Mouse (Mus musculus) lung, adult 2 months (tissue): ENCODE results near the gene Ap1s3. TPM values are rescaled to one million over a fixed set of nuclear protein-coding genes. Genes with fewer than 3 reads are reported as not detected.

ENCODE experiments used
- DNase-seq: peaks from one replicate; pipeline ENCODE4 v3.0.0; 2022
- H3K4me1 ChIP-seq: fragments of 200-500 bp; 2 replicates; pipeline ENCODE4 v1.6.1; 2011; ENCODE audit warnings: low read length; ENCODE audit not compliant: control insufficient read depth, insufficient read depth
- H3K4me3 ChIP-seq: fragments of 200-500 bp; replicated peaks from 2 replicates; pipeline ENCODE3; 2011; ENCODE audit warnings: low read depth, mild to moderate bottlenecking, control low read depth, low read length; ENCODE audit errors: extremely low read depth
- CTCF ChIP-seq: fragments of 200-500 bp; IDR thresholded peaks from 2 replicates; pipeline ENCODE4 v1.5.1; 2011; ENCODE audit warnings: mild to moderate bottlenecking, low read length, control low read depth; ENCODE audit not compliant: insufficient read depth
- POLR2A ChIP-seq: fragments of 200-500 bp; IDR thresholded peaks from 2 replicates; pipeline ENCODE4 v1.6.1; 2011; ENCODE audit warnings: low read depth, mild to moderate bottlenecking, control low read depth, low read length, borderline replicate concordance; ENCODE audit errors: extremely low read depth
- WGBS: fragments of 180-500 bp; shearing (Covaris S2); methylation state at CpG from one replicate; pipeline ENCODE4 v1.1.7; 2018; 5-methylcytosine and 5-hydroxymethylcytosine counted together
- polyA plus RNA-seq: library from polyadenylated mRNA; depleted of rRNA; stranded (reverse); fragments of >200 nt; gene quantifications from 2 replicates; pipeline ENCODE4 v1.2.3, GENCODE M21; 2012

The Ap1s3 gene
- polyA plus RNA-seq, 1 experiment: 36.1 TPM

DNA sequence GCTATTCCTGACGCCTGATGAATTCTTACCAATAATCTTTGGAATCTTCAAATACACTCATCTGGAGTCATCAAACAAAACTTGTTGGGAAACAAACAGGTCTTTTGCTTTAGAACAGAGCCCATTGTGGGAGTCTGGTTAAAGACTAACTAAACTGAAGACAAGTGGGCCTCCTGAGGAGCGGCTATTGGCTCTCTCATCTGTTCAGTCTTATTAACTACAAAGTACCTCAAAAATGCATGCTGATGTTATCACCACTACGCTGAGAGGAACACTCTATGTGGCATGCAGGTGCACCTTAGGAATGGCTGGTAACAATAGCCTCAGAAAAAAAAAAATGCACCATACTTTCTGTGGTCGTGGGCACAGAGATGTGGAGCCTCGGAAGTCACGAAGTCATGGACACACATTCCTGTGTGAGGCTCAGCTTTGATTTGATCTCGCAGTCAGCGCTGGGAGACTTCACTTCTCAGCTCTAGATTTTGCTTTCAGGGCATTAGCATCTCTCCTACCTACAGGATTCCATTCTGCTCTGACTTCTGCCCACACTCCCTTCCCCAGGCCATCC lies 6.4 kb upstream of the Ap1s3 start:
- Histone ChIP-seq H3K4me3 (no peak overlapping the region), H3K4me1 (no peaks in the 10 kb centered on the region)
- 70% methylated on average over 8 of the region's 8 CpGs for WGBS
- no peak for DNase-seq
- TF ChIP-seq POLR2A (no peak), CTCF (no peak)

DNA sequence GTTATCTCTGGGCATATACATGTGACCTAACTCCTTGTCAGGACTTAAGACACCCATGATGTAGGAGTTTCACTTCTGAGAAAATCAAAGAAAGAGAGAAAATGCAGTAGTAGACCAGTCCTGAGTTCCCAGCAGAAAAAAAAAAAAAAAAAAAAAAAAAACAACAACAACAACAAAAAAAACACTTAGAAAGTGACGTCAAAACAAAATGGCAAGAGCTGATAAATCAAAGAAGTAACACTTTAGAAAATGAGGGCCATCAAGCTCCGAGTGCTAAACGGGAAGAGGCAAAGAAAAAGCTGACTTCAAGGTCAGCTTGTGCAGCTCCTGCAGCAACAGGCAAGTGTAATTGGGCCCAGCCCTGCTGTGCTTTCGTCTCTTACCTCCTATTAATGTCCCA lies 3.9 kb upstream of the Ap1s3 start:
- WGBS: 63% methylated on average over 4 of the region's 4 CpGs
- no peak for TF ChIP-seq CTCF
- TF ChIP-seq POLR2A: no peak
- no peak overlapping the region for H3K4me3 ChIP-seq
- H3K4me1 ChIP-seq: no peaks in the 10 kb centered on the region
- no peak for DNase-seq

DNA sequence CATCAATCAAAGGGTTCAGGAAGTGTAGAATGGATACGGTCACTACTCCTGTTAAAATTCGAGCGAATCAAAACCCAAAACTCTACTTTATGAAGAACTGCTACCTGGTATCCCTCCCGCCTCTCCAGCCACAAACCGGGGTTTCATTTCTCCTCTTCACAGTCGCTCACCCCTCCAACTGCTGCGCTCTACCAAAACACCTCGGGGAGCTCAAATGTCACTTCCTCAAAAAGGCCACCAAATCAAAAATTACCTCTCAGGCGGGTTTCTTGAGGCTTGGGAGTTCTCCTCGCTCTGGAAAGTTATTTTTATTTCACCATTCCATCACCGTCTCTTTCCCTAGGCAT lies 603 bp downstream of the Ap1s3 start:
- no peak for TF ChIP-seq CTCF
- no peak for TF ChIP-seq POLR2A
- no peak for DNase-seq

DNA sequence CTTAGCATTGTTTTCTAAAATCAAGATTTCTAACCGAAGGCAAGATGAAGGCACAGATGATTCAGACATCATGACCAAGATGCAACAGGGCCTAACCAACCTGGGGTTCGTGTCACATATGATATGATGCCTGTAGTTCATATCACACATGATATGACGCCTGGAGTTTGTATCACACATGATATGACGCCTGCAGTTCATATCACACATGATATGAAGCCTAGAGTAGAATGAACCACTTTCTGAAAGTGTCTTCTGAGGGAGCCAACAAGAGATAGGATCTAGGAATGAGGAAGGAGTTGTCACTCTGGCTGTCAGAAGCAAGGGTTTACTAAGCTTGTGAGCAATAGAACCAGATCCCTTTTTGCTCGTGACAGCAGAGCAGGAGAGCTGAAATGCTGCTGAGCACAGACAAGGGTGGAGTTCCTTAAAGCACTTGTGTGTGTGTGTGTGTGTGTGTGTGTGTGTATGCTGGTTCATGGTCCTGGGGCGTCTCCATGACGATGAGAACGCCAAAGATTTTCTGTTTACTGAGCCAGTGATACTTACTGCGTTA lies 2.3 kb downstream of the Ap1s3 start:
- no peak for DNase-seq
- Histone ChIP-seq H3K4me3 (no peak overlapping the region), H3K4me1 (no peaks in the 10 kb centered on the region; the same call in 1 of the 2 replicates)
- TF ChIP-seq CTCF: no peak
- TF ChIP-seq POLR2A: no peak
- WGBS: 73% methylated on average over 9 of the region's 9 CpGs

More for the DNA sequence above, 603 bp downstream of the Ap1s3 start:
- Histone ChIP-seq H3K4me1 (no peaks in the 10 kb centered on the region; the same call in 1 of the 2 replicates), H3K4me3 (peak overlapping the region; percentile 84)
- 1% methylated on average over 11 of the region's 11 CpGs for WGBS

DNA sequence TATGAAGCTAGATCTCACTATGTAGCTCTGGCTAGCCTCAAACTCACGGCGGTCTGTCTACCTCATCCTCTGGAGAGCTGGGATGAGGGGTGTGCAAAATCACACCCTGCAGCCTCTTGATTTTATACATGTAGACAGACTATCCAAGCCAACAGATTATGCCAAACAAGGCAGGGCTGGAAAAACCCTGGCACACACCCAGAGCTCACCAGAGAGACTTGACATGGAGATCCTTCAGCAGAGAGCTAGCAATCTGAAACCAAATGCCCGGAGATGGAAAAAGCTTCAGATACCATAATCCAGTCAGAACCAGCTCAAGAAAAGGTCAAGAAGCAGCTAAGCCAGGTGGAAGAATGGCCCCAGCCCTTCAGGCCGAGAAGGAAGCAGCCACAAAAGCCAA lies 6.9 kb downstream of the Ap1s3 start:
- WGBS: 69% methylated on average over 4 of the region's 4 CpGs
- Histone ChIP-seq H3K4me3 (no peak overlapping the region), H3K4me1 (no peaks in the 10 kb centered on the region; the same call in 1 of the 2 replicates)
- TF ChIP-seq POLR2A (no peak), CTCF (no peak)
- no peak for DNase-seq

DNA sequence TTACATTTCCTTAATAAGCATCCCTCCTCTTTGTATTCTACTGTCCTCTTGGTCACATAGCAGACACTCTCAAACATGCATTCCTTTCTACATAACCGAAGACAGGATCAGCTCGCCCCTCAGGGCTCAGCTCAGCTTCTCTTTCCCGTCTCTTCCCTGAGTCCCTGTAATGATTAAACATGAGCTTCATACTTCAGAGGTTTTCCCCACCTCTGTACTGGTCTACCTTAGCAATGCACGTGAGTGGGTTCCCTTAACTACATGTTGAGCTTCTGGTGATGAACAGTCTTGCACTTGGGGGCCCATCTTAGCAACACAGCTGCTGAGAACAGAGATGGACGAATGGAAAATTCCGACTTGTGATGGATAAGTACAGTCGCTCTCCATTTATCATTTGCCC lies 12.2 kb downstream of the Ap1s3 start:
- no peak for TF ChIP-seq POLR2A
- TF ChIP-seq CTCF: no peak
- no peak for DNase-seq
- WGBS: 80% methylated on average over 7 of the region's 7 CpGs

DNA sequence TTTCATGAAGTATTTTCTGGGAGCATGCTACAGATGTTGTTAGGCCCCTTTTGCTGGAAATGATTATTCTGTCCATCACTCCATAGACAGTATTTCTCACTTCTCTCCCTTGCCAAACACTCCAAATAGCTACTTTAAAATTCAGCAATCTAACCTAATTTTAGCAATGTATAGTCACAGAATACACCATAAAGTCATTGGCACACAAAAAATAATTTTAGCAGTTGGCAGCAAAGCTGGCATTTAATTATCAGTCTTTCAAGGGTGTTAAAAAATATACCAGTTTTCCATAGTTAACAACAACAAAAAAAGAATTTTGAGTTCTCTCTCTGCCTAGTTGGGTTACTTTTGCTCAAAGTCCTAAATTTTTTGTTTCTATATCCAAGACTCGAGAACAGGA lies 14.4 kb downstream of the Ap1s3 start:
- Histone ChIP-seq H3K4me3 (no peak overlapping the region), H3K4me1 (no peaks in the 10 kb centered on the region; the same call in 1 of the 2 replicates)
- no peak for DNase-seq
- TF ChIP-seq POLR2A: no peak
- TF ChIP-seq CTCF: no peak
- 55% methylated on average over 1 of the region's 1 CpGs for WGBS

More for the DNA sequence above, 12.2 kb downstream of the Ap1s3 start:
- Histone ChIP-seq H3K4me3 (no peak overlapping the region), H3K4me1 (no peaks in the 10 kb centered on the region; the same call in 1 of the 2 replicates)

DNA sequence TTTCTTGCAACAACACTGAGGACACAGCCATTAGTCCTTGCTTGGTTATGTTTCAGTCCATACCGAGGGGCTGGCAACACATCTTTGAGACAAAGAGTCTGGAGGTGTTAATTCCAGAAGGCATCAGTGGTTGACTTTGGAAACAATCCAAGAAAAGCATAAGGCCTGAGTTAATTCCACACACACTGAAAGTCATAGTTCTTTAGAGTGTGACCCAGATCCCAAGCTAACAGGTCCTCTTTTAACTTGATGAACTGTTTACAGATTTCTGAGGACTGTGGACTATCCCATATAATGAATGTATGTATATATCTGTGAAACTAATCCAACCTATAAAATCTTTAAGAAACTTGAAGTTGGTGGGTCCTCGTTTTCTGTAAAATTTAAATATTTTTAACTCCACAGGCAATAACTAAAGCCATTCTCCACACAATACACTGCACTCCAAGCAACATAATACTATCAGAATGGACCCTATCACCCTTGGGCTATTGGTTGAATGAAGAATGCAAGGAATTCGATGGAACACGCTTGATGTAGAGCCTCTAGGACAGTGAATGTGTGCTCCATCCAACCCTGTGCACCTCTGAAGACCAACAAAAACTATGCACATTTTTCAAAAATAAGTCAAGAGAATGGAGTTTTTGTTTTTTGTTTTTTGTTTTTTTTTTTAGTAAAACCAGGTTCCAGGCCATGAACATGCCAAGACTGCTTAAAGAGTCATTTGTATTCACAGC lies 15.8 kb downstream of the Ap1s3 start:
- TF ChIP-seq POLR2A: no peak
- no peak for TF ChIP-seq CTCF
- no peak overlapping the region for H3K4me3 ChIP-seq
- no peaks in the 10 kb centered on the region; the same call in 1 of the 2 replicates for H3K4me1 ChIP-seq
- DNase-seq: no peak
- 72% methylated on average over 4 of the region's 4 CpGs for WGBS

DNA sequence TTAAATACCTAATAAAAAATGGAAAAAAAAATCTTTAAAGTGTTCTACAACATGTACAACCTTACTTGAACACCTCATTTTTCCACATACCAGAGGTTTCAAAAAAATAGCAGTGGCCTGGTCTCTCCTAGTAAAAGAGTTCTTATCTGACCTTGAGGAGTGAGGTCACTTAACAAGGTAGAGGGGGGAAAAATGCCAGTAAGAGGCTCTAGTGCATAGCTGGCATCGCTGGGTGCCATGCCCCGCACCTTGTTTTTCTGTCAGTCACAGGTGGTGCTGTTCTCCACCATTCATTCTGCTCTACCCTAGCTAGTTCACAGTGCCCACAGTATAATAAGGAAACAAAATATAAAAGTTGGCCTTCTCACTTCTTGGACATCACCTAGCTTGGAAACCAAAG lies 16.8 kb downstream of the Ap1s3 start:
- TF ChIP-seq POLR2A (no peak), CTCF (no peak)
- 56% methylated on average over 2 of the region's 2 CpGs for WGBS

DNA sequence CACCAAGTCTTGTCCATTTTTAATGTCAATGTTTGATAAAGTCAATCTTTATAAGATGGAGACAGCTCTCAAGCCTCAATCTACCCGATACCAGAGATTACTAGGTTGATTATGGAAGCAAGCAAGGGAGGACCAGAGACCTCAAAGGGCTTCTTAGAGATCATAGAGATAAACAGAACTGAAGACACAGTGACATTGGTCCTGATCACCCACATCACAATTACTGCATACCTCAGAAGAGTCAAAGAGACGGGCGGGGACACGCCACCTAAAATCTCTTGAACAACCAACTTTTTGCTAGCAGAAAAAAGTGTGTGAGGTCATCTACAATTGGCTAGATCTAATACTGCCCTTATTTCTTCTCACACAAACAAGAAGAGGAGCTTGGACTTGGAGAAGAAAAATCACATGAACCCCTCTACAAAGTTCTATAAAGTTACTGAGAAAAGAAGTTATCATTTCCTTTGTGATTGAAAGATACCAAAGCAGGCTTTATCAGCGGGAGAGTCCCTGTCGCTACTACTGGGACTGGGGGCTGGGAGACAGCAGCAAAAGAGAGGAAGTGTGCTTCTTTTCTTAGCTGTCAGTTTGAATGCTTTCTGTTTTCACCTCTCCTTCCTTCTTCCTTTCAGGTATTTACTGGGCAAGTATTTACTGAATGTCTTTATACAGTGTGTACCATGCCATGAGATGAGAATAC lies 28.2 kb downstream of the Ap1s3 start:
- no peak overlapping the region for H3K4me3 ChIP-seq
- TF ChIP-seq POLR2A (no peak), CTCF (no peak)
- no peaks in the 10 kb centered on the region for H3K4me1 ChIP-seq
- 78% methylated on average over 6 of the region's 6 CpGs for WGBS
- no peak for DNase-seq

More for the DNA sequence above, 16.8 kb downstream of the Ap1s3 start:
- DNase-seq: no peak
- no peak overlapping the region for H3K4me3 ChIP-seq
- H3K4me1 ChIP-seq: no peaks in the 10 kb centered on the region
